Mouse (Mus musculus) heart, postnatal 36 days (tissue): ENCODE results near the gene Lhpp. TPM values are rescaled to one million over a fixed set of nuclear protein-coding genes. Genes with fewer than 3 reads are reported as not detected.
A peak's percentile ranks its signal among the peaks of the same experiment; 100 is the strongest.

Experiments used
- DNase-seq, 2 experiments: peaks; one replicate each; pipeline ENCODE4 v3.0.0; 2021 to 2022
- intact Hi-C: fragments of 180-260 bp; cut with DNase I; formaldehyde crosslinking; loops from one replicate; pipeline ENCODE4 v1.15.1; 2025
- total RNA-seq, 2 experiments: library from RNA; stranded (reverse); gene quantifications; 2 replicates each; pipeline ENCODE4 v1.2.3; 2021

The Lhpp gene
- total RNA-seq, 2 experiments from 2014 or later: 14.2 to 15.0 TPM

GRCm38 (mm10) chr7:132597251-132598041 is 13.0 kb upstream of the Lhpp start:
- peak in 1 of 2 experiments; percentile 13 for DNase-seq
- intact Hi-C loops: no loop called here

- DNase-seq: no peak
- intact Hi-C loops: no loop called here
These were observed 11.1 kb upstream of the Lhpp start, which contains the start of gene Nkx1-2 for GRCm38 (mm10) chr7:132599071-132599975. Gene Nkx1-2, minus strand, starts transcription at chr7:132599637.

GRCm38 (mm10) chr7:132600026-132600425 is 10.4 kb upstream of the Lhpp start:
- DNase-seq: no peak
- intact Hi-C loops: no loop called here

- intact Hi-C loops: no loop called here
- DNase-seq: no peak
These were observed 9.5 kb upstream of the Lhpp start for GRCm38 (mm10) chr7:132600926-132601325.

GRCm38 (mm10) chr7:132604720-132605119 is 5.7 kb upstream of the Lhpp start:
- DNase-seq: no peak
- intact Hi-C loops: no loop called here

- no peak for DNase-seq
- intact Hi-C loops: no loop called here
These were observed 4.7 kb upstream of the Lhpp start for GRCm38 (mm10) chr7:132605689-132606088.

- DNase-seq: no peak
- intact Hi-C loops: no loop called here
These were observed 2.0 kb upstream of the Lhpp start for GRCm38 (mm10) chr7:132608316-132609020.

GRCm38 (mm10) chr7:132611530-132611929 is 1.1 kb downstream of the Lhpp start:
- no peak for DNase-seq
- intact Hi-C loops: no loop called here

- intact Hi-C loops: no loop called here
- no peak for DNase-seq
These were observed 4.9 kb downstream of the Lhpp start for GRCm38 (mm10) chr7:132615346-132615745.

GRCm38 (mm10) chr7:132616391-132616790 is 6.0 kb downstream of the Lhpp start:
- intact Hi-C loops: no loop called here
- no peak for DNase-seq

GRCm38 (mm10) chr7:132617021-132617564 is 6.7 kb downstream of the Lhpp start:
- no peak for DNase-seq
- intact Hi-C loops: no loop called here

- no peak for DNase-seq
- intact Hi-C loops: no loop called here
These were observed 9.1 kb downstream of the Lhpp start for GRCm38 (mm10) chr7:132619549-132619948.

- intact Hi-C loops: no loop called here
- DNase-seq: no peak
These were observed 9.8 kb downstream of the Lhpp start for GRCm38 (mm10) chr7:132619975-132620918.

GRCm38 (mm10) chr7:132624161-132624560 is 13.7 kb downstream of the Lhpp start:
- no peak for DNase-seq
- intact Hi-C loops: no loop called here

- intact Hi-C loops: no loop called here
- DNase-seq: no peak
These were observed 15.7 kb downstream of the Lhpp start for GRCm38 (mm10) chr7:132626174-132626573.

GRCm38 (mm10) chr7:132627448-132627847 is 17.0 kb downstream of the Lhpp start:
- peak in 1 of 2 experiments; percentile 21 for DNase-seq
- intact Hi-C loops: no loop called here

- DNase-seq: no peak
- intact Hi-C loops: no loop called here
These were observed 20.9 kb downstream of the Lhpp start for GRCm38 (mm10) chr7:132631313-132631712.

- intact Hi-C loops: loop anchor here (5.0 kb wide), 1 partner anchor 740 kb away; no protein-coding TSS in a partner anchor
- no peak for DNase-seq
These were observed 26.9 kb downstream of the Lhpp start for GRCm38 (mm10) chr7:132637292-132637691.

GRCm38 (mm10) chr7:132638446-132639087 is 28.1 kb downstream of the Lhpp start:
- intact Hi-C loops: loop anchor here (1.0 to 5.0 kb wide), 3 partner anchors 64 to 741 kb away; no protein-coding TSS in a partner anchor
- DNase-seq: peak in 1 of 2 experiments; percentile 23
